Mouse (Mus musculus) E14TG2a.4 (cell line): ENCODE results near the gene Gm498.

Experiments
- CTCF ChIP-seq: conservative IDR thresholded peaks from 2 replicates; pipeline ENCODE4 v1.5.1; 2014; ENCODE audit warnings: low read length
- NANOG ChIP-seq: IDR thresholded peaks from 2 replicates; pipeline ENCODE4 v1.6.1; 2014; ENCODE audit warnings: borderline replicate concordance, low read length, mixed read lengths

DNA sequence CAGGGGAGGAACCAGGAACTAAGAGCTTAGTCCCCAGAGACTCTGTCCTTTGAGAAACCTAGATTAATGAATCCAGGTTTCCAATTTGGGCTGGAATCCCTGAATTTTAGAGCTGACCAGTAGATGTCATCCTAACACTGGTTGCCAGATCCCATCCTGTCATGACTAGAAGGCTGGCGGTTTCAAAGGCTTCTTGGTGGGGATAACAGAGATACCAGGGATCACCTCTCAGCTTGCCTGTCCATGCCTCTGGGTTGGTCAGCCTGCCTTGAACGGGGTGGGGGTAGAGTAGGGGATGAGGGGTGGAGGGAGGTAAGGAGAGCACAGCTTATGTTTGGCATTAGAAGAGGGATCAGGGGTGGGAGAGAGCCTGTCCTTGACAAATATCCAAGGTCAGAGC is 34.0 kb downstream of the Gm498 start:
- no peak for TF ChIP-seq CTCF
- TF ChIP-seq NANOG = no peak
